Mouse (Mus musculus) lung, adult 2 months (tissue): ENCODE measurements around the gene Tomm7.

ENCODE experiments used
- CTCF ChIP-seq: fragments of 200-500 bp; IDR thresholded peaks from 2 replicates; pipeline ENCODE4 v1.5.1; 2011; ENCODE audit warnings: mild to moderate bottlenecking, low read length, control low read depth; ENCODE audit not compliant: insufficient read depth
- POLR2A ChIP-seq: fragments of 200-500 bp; IDR thresholded peaks from 2 replicates; pipeline ENCODE4 v1.6.1; 2011; ENCODE audit warnings: low read depth, mild to moderate bottlenecking, control low read depth, low read length, borderline replicate concordance; ENCODE audit errors: extremely low read depth

GRCm38 (mm10) chr5:23889461-23889860 is 45.5 kb upstream of the Tomm7 start:
- no peak for TF ChIP-seq CTCF
- no peak for TF ChIP-seq POLR2A
